Mouse (Mus musculus) embryonic facial prominence, embryonic 11.5 days (tissue): ENCODE results near the gene H2al1c. TPM values are rescaled to one million over a fixed set of nuclear protein-coding genes. Genes with fewer than 3 reads are reported as not detected.
"Not testable (repeated sequence)": the region's sequence is repeated elsewhere in the genome, so short reads cannot be mapped to it uniquely, and the experiment has no call there.

Experiments
- ATAC-seq: fragments of 200-750 bp; cut with Nextera tagmentation; replicated peaks from 2 replicates; pipeline ENCODE4 v1.8.0; 2017; ENCODE audit warnings: low read depth; ENCODE audit not compliant: insufficient number of reproducible peaks, low FRiP score, low TSS enrichment
- DNase-seq: peaks from one replicate; pipeline ENCODE4 v3.0.0-alpha.2; 2015; ENCODE audit warnings: low spot score
- H3K27ac ChIP-seq: fragments of 300-500 bp; sonication (generic); replicated peaks from 2 replicates; pipeline ENCODE4 v1.5.1; 2014; ENCODE audit warnings: mild to moderate bottlenecking, low read depth, low read length, control low read depth
- H3K27me3 ChIP-seq: fragments of 300-500 bp; sonication (generic); 2 replicates; pipeline ENCODE4 v1.6.1; 2014; ENCODE audit warnings: mild to moderate bottlenecking, low read length, moderate library complexity, mixed read lengths; ENCODE audit not compliant: control insufficient read depth, insufficient read depth
- H3K36me3 ChIP-seq: fragments of 300-500 bp; sonication (generic); replicated peaks from 2 replicates; pipeline ENCODE4 v1.6.1; 2014; ENCODE audit warnings: low read depth, mild to moderate bottlenecking, low read length, moderate library complexity, mixed read lengths; ENCODE audit not compliant: control insufficient read depth, insufficient read depth
- H3K4me1 ChIP-seq: fragments of 300-500 bp; sonication (generic); 2 replicates; pipeline ENCODE4 v1.6.1; 2014; ENCODE audit warnings: low read length, mixed read lengths; ENCODE audit not compliant: control insufficient read depth, insufficient read depth
- H3K4me2 ChIP-seq: fragments of 300-500 bp; sonication (generic); 2 replicates; pipeline ENCODE4 v1.6.1; 2014; ENCODE audit warnings: low read depth, mild to moderate bottlenecking, control low read depth, low read length, moderate library complexity
- H3K4me3 ChIP-seq: fragments of 300-500 bp; sonication (generic); 2 replicates; pipeline ENCODE4 v1.5.1; 2014; ENCODE audit warnings: low read depth, low read length, control low read depth
- H3K9ac ChIP-seq: fragments of 300-500 bp; sonication (generic); replicated peaks from 2 replicates; pipeline ENCODE4 v1.6.1; 2014; ENCODE audit warnings: mild to moderate bottlenecking, control low read depth, low read length
- H3K9me3 ChIP-seq: fragments of 300-500 bp; sonication (generic); replicated peaks from 2 replicates; pipeline ENCODE4 v1.6.1; 2016; ENCODE audit warnings: mild to moderate bottlenecking, low read length, inconsistent platforms, mixed read lengths; ENCODE audit not compliant: control insufficient read depth
- WGBS: fragments of 180-500 bp; shearing (Covaris S2); extraction: QIAGEN DNeasy Blood & Tissue Kit; methylation state at CpG from one replicate; pipeline ENCODE4 v1.1.7; 2014; 5-methylcytosine and 5-hydroxymethylcytosine counted together
- polyA plus RNA-seq: library from polyadenylated mRNA; unstranded; fragments of >200 nt; fragmentation: Nextera tagmentation; extraction: Ambion mirVana; gene quantifications from 2 replicates; pipeline ENCODE4 v1.2.1, GENCODE M21; 2014

The H2al1c gene
- polyA plus RNA-seq, 1 experiment from 2014 or later = not detected

GRCm38 (mm10) chrX:11324359-11324758 is 18.9 kb downstream of the H2al1c start, which contains the start of gene H2al1i:
Gene H2al1i (plus strand): TSS chrX:11324659.
- not testable (repeated sequence) for H3K27ac ChIP-seq, H3K9ac ChIP-seq, DNase-seq, ATAC-seq, H3K4me2 ChIP-seq, H3K9me3 ChIP-seq, H3K4me3 ChIP-seq, H3K27me3 ChIP-seq, H3K4me1 ChIP-seq, H3K36me3 ChIP-seq
- WGBS = 94% methylated on average over 2 of the region's 5 CpGs

- not testable (repeated sequence) for H3K9me3 ChIP-seq, H3K4me1 ChIP-seq, H3K9ac ChIP-seq, H3K27ac ChIP-seq, ATAC-seq, H3K4me3 ChIP-seq, H3K4me2 ChIP-seq, H3K27me3 ChIP-seq, DNase-seq, H3K36me3 ChIP-seq
- WGBS = 98% methylated on average over 2 of the region's 2 CpGs
Measured at GRCm38 (mm10) chrX:11327522-11327921, 22.1 kb downstream of the H2al1c start, which contains the start of gene H2al1j. Gene H2al1j (plus strand): TSS chrX:11327822.

GRCm38 (mm10) chrX:11345762-11346161 is 40.3 kb downstream of the H2al1c start:
- H3K27ac ChIP-seq = no peak overlapping the region
- no peak overlapping the region for H3K4me2 ChIP-seq
- DNase-seq = peak; percentile 80
- no peaks in the 10 kb centered on the region for H3K9me3 ChIP-seq
- H3K4me3 ChIP-seq = no peak overlapping the region
- H3K4me1 ChIP-seq = no peaks in the 10 kb centered on the region
- 34% methylated on average over 9 of the region's 9 CpGs for WGBS
- H3K36me3 ChIP-seq = no peaks in the 10 kb centered on the region
- H3K27me3 ChIP-seq = no peaks in the 10 kb centered on the region
- ATAC-seq = no peak
- no peak overlapping the region for H3K9ac ChIP-seq

DNA sequence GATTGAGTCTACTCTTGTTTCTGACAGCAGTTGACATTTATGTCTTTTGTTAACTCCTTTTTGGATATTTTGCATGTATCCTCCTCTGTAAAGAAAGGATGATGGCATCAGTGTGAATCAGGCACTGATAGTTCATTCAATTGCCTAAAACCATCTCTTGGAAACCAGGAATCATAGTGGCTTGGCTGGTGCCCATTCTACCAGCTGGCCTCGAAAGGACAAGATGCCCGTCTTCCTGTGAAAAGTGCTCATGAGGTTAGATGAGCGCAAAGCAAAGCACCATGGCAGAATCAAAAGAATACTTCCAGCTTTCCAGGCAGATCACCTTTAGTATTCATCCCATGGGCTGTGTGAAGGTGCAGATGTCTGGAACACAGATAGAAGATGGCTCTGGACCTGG is 41.3 kb downstream of the H2al1c start:
- Histone ChIP-seq H3K4me2 (no peak overlapping the region), H3K9me3 (no peaks in the 10 kb centered on the region), H3K4me1 (no peaks in the 10 kb centered on the region), H3K36me3 (no peaks in the 10 kb centered on the region), H3K27me3 (no peaks in the 10 kb centered on the region), H3K4me3 (no peak overlapping the region), H3K27ac (no peak overlapping the region), H3K9ac (no peak overlapping the region)
- 95% methylated on average over 3 of the region's 3 CpGs for WGBS
- DNase-seq (no peak), ATAC-seq (no peak)

Other genes starting within 250 kb of the H2al1c start
- not detected in 2 replicates for gene H2al1a, start 6.4 kb upstream of the H2al1c start, polyA plus RNA-seq
- not detected in 2 replicates for gene H2al1b, start 3.2 kb upstream of the H2al1c start, polyA plus RNA-seq
- not detected in 2 replicates for gene H2al1d, start 3.2 kb downstream of the H2al1c start, polyA plus RNA-seq
- gene H2al1e, start 6.3 kb downstream of the H2al1c start, polyA plus RNA-seq = not detected in 2 replicates
- gene H2al1f, start 9.5 kb downstream of the H2al1c start, polyA plus RNA-seq = not detected in 2 replicates
- not detected in 2 replicates for gene H2al1g, start 12.6 kb downstream of the H2al1c start, polyA plus RNA-seq
- gene H2al1h, start 15.8 kb downstream of the H2al1c start, polyA plus RNA-seq = not detected in 2 replicates
- not detected in 2 replicates for gene H2al1i, start 19.0 kb downstream of the H2al1c start, polyA plus RNA-seq
- gene H2al1j, start 22.2 kb downstream of the H2al1c start, polyA plus RNA-seq = not detected in 2 replicates